Mouse (Mus musculus) testis, postnatal 10 days (tissue): ENCODE data around the gene Dop1b.
"Not testable (repeated sequence)": the region's sequence is repeated elsewhere in the genome, so short reads cannot be mapped to it uniquely, and the experiment has no call there.

ENCODE experiments used
- DNase-seq: peaks from one replicate; pipeline ENCODE4 v3.0.0; 2021; ENCODE audit warnings: low spot score

The Dop1b gene

GRCm38 (mm10) chr16:93711411-93712188 lies at the start of gene Dop1b:
Gene Dop1b, plus strand, starts transcription at chr16:93711904.
- DNase-seq = peak; percentile 100

GRCm38 (mm10) chr16:93667976-93668375 lies 43.7 kb upstream of the Dop1b start:
- DNase-seq = no peak

- no peak for DNase-seq
Measured at GRCm38 (mm10) chr16:93669521-93669920, 42.2 kb upstream of the Dop1b start.

GRCm38 (mm10) chr16:93670466-93670865 lies 41.2 kb upstream of the Dop1b start:
- DNase-seq = not testable (repeated sequence)

- no peak for DNase-seq
Measured at GRCm38 (mm10) chr16:93671064-93671463, 40.6 kb upstream of the Dop1b start.

- no peak for DNase-seq
Measured at GRCm38 (mm10) chr16:93676376-93676775, 35.3 kb upstream of the Dop1b start.

GRCm38 (mm10) chr16:93678206-93678605 lies 33.5 kb upstream of the Dop1b start:
- no peak for DNase-seq

- no peak for DNase-seq
Measured at GRCm38 (mm10) chr16:93679165-93679564, 32.5 kb upstream of the Dop1b start.

- no peak for DNase-seq
Measured at GRCm38 (mm10) chr16:93682156-93682688, 29.5 kb upstream of the Dop1b start.

- peak; percentile 77 for DNase-seq
Measured at GRCm38 (mm10) chr16:93682689-93683507, 28.8 kb upstream of the Dop1b start, which contains the start of gene Cbr3. Gene Cbr3, plus strand, starts transcription at chr16:93683215.

- peak; percentile 56 for DNase-seq
Measured at GRCm38 (mm10) chr16:93683508-93684236, 28.0 kb upstream of the Dop1b start.

- DNase-seq = no peak
Measured at GRCm38 (mm10) chr16:93684441-93684840, 27.3 kb upstream of the Dop1b start.

GRCm38 (mm10) chr16:93685783-93686182 lies 25.9 kb upstream of the Dop1b start:
- not testable (repeated sequence) for DNase-seq

GRCm38 (mm10) chr16:93686421-93686820 lies 25.3 kb upstream of the Dop1b start:
- peak; percentile 54 for DNase-seq

GRCm38 (mm10) chr16:93686945-93687344 lies 24.8 kb upstream of the Dop1b start:
- no peak for DNase-seq

GRCm38 (mm10) chr16:93691206-93691841 lies 20.4 kb upstream of the Dop1b start:
- no peak for DNase-seq

GRCm38 (mm10) chr16:93692744-93693143 lies 19.0 kb upstream of the Dop1b start:
- no peak for DNase-seq

GRCm38 (mm10) chr16:93707116-93707515 lies 4.6 kb upstream of the Dop1b start:
- no peak for DNase-seq

- DNase-seq = no peak
Measured at GRCm38 (mm10) chr16:93709217-93709616, 2.5 kb upstream of the Dop1b start.

- peak; percentile 66 for DNase-seq
Measured at GRCm38 (mm10) chr16:93710924-93711323, 780 bp upstream of the Dop1b start.

- no peak for DNase-seq
Measured at GRCm38 (mm10) chr16:93712189-93712885, 633 bp downstream of the Dop1b start.
